17 mouse cellular contexts compared by ENCODE assay signal in the genomic region with DNA sequence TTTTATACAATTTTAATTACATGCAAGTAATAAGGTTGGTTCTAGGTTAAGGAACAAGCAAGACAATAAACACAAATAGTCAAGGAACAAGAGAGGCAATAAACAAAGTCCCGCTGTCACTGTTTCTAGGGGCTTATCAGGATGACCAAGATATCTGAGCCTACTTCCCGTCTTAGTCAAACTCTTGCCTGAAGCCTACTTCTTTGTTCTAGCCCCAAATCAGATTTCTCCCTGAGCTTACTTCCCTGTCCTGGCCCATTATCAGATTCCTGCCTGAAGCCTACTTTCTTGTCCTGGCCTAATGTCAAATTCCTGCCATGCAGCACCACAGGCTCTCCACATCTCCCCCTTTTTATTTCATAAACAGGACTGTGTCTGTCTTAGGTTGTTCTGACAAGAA.
"Had no signal": no experiment of that assay in that cellular context is flagged by ENCODE, and none has a peak within 500 bp of the region (broad histone marks: within the 10 kb centered on the region; RNA-seq: fewer than 3 reads in every experiment).

No protein-coding gene starts in this region.

- H3K27ac ChIP-seq: neural tube, embryonic 12.5 days; neural tube, embryonic 13.5 days; neural tube, embryonic 15.5 days; stomach, embryonic 15.5 days; stomach, postnatal 0 days had no signal

- H3K9me3 ChIP-seq: neural tube, embryonic 12.5 days; neural tube, embryonic 13.5 days; neural tube, embryonic 15.5 days; stomach, embryonic 15.5 days had no signal

- H3K4me1 ChIP-seq: neural tube, embryonic 12.5 days; neural tube, embryonic 13.5 days; neural tube, embryonic 15.5 days; stomach, embryonic 15.5 days had no signal

- H3K4me3 ChIP-seq: neural tube, embryonic 12.5 days; neural tube, embryonic 13.5 days; neural tube, embryonic 15.5 days; stomach, embryonic 15.5 days had no signal

- H3K27me3 ChIP-seq: neural tube, embryonic 12.5 days; neural tube, embryonic 13.5 days; neural tube, embryonic 15.5 days; stomach, embryonic 15.5 days had no signal

- H3K36me3 ChIP-seq: neural tube, embryonic 12.5 days; neural tube, embryonic 13.5 days; neural tube, embryonic 15.5 days; stomach, embryonic 15.5 days had no signal

- H3K9ac ChIP-seq: neural tube, embryonic 12.5 days; neural tube, embryonic 13.5 days; neural tube, embryonic 15.5 days; stomach, embryonic 15.5 days had no signal

- DNase-seq: retina, postnatal 1 day; right cerebral cortex, adult 18-20 months; right cerebral cortex, postnatal 14 days; right cerebral cortex, postnatal 25 days; right cerebral cortex, postnatal 4 days; spleen, adult 18-20 months; thymus, adult 18-20 months; thymus, adult 2 months; thymus, postnatal 14 days; thymus, postnatal 25 days; thymus, postnatal 36 days; thymus, postnatal 4 days had no signal
